Mouse (Mus musculus): ENCODE measurements around the gene Slc17a3.

DNA sequence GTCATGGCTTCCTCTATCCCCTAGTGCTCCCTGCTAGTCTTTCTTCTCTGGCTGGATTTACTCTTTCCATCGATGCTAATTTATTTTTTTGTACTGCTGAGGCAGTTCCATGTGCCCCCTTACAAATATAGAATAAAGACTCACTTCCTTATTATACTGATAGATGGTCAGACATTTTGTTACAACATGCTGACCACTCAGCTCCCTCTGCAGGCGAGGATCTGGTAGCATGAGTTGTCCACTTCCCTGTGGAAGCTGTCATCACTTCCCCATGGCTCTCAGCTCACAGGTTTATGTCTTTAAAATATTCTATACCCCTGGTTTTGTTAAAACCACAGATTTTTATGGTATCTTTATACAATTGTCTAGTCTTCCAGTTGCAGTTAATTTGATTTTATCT, 23.1 kb upstream of the Slc17a3 start:
- no peak for TF ChIP-seq GATA1 (IDR thresholded peaks at IDR 0.05; ENCODE audit: borderline replicate concordance, low read length)
- no peak for TF ChIP-seq FLI1 (IDR thresholded peaks at IDR 0.05; ENCODE audit: low read length)
